Mouse (Mus musculus): ENCODE measurements around the gene Lst1. TPM values are rescaled to one million over a fixed set of nuclear protein-coding genes. Genes with fewer than 3 reads are reported as not detected.
A peak's percentile ranks its signal among the peaks of the same experiment; 100 is the strongest.
"Not testable (repeated sequence)": the region's sequence is repeated elsewhere in the genome, so short reads cannot be mapped to it uniquely, and the experiment has no call there.

Lst1 gene
- total RNA-seq, 1 experiment = 2.7 TPM

- DNase-seq (ENCODE audit: low read depth, low spot score) = peak; percentile 89
- H3K4me3 ChIP-seq (ENCODE audit: insufficient read depth in 1 of 2, low read depth in 1 of 2, low read length in 2 of 2, poor library complexity in 1 of 2, severe bottlenecking in 1 of 2) = peak within 1 kb of the TSS; percentile 74 to 76
- H3K36me3 ChIP-seq (ENCODE audit: control insufficient read depth, insufficient read depth, low read length, poor library complexity, severe bottlenecking) = peaks cover 5% of the 10 kb centered on the region; the same call in 1 of the 2 replicates
- TF ChIP-seq HCFC1 (IDR thresholded peaks at IDR 0.05; ENCODE audit: borderline replicate concordance, insufficient read depth, low read length) = peak; percentile 86
- TF ChIP-seq ZNF384 (IDR thresholded peaks at IDR 0.05; ENCODE audit: low read depth, low read length) = no peak
- H3K9me3 ChIP-seq (ENCODE audit: control insufficient read depth, insufficient read depth, low read depth, low read length) = no peaks in the 10 kb centered on the region
- H3K9ac ChIP-seq (ENCODE audit: insufficient read depth, low read depth, low read length, poor library complexity, severe bottlenecking) = peak within 1 kb of the TSS; percentile 83
- peaks cover 0 to 2% of the 10 kb centered on the region in 2 experiments; a peak in 1 of 4 replicates for H3K4me1 ChIP-seq (ENCODE audit: control insufficient read depth in 2 of 2, insufficient read depth in 2 of 2, low read length in 2 of 2, poor library complexity in 1 of 2)
- in situ Hi-C loops (cut with MboI; ENCODE audit: low sequenced_read_pairs in 2 of 2, unreplicated experiment in 2 of 2) = no loop called here
- H3K27ac ChIP-seq (ENCODE audit: insufficient read depth, low read depth, low read length, poor library complexity, severe bottlenecking) = peak within 1 kb of the TSS; percentile 26
Observed at GRCm38 (mm10) chr17:35235614-35236389, 47.6 kb upstream of the Lst1 start, which contains the start of gene Nfkbil1. Nfkbil1 (minus strand) TSS chr17:35235792.

- Histone ChIP-seq H3K36me3 (ENCODE audit: control insufficient read depth, insufficient read depth, low read length, poor library complexity, severe bottlenecking) (peaks cover 9% of the 10 kb centered on the region; the same call in 1 of the 2 replicates), H3K4me3 (ENCODE audit: insufficient read depth in 1 of 2, low read depth in 1 of 2, low read length in 2 of 2, poor library complexity in 1 of 2, severe bottlenecking in 1 of 2) (peak overlapping the region; percentile 74 to 76), H3K27ac (ENCODE audit: insufficient read depth, low read depth, low read length, poor library complexity, severe bottlenecking) (peak overlapping the region; percentile 14; the same call in 1 of the 2 replicates), H3K9me3 (ENCODE audit: control insufficient read depth, insufficient read depth, low read depth, low read length) (no peaks in the 10 kb centered on the region), H3K4me1 (ENCODE audit: control insufficient read depth in 2 of 2, insufficient read depth in 2 of 2, low read length in 2 of 2, poor library complexity in 1 of 2) (peaks cover 0 to 2% of the 10 kb centered on the region in 2 experiments; a peak in 1 of 4 replicates), H3K9ac (ENCODE audit: insufficient read depth, low read depth, low read length, poor library complexity, severe bottlenecking) (peak overlapping the region; percentile 83)
- no peak for DNase-seq (ENCODE audit: low read depth, low spot score)
- in situ Hi-C loops (cut with MboI; ENCODE audit: low sequenced_read_pairs in 2 of 2, unreplicated experiment in 2 of 2) = loop anchor here (5.0 kb wide), 1 partner anchor 68 kb away; no protein-coding TSS in a partner anchor
- TF ChIP-seq MAFK (IDR thresholded peaks at IDR 0.05; ENCODE audit: insufficient read depth, low read depth, low read length) (no peak), ZNF384 (IDR thresholded peaks at IDR 0.05; ENCODE audit: low read depth, low read length) (no peak)
Observed at GRCm38 (mm10) chr17:35234903-35235302, 46.7 kb upstream of the Lst1 start.

GRCm38 (mm10) chr17:35234090-35234489 is 45.9 kb upstream of the Lst1 start:
- in situ Hi-C loops (cut with MboI; ENCODE audit: low sequenced_read_pairs in 2 of 2, unreplicated experiment in 2 of 2) = loop anchor here (5.0 kb wide), 1 partner anchor 67 kb away; no protein-coding TSS in a partner anchor
- not testable (repeated sequence) for H3K27ac ChIP-seq (ENCODE audit: insufficient read depth, low read depth, low read length, poor library complexity, severe bottlenecking); H3K9me3 ChIP-seq (ENCODE audit: control insufficient read depth, insufficient read depth, low read depth, low read length); H3K4me3 ChIP-seq (ENCODE audit: insufficient read depth in 1 of 2, low read depth in 1 of 2, low read length in 2 of 2, poor library complexity in 1 of 2, severe bottlenecking in 1 of 2); H3K9ac ChIP-seq (ENCODE audit: insufficient read depth, low read depth, low read length, poor library complexity, severe bottlenecking); H3K4me1 ChIP-seq (ENCODE audit: control insufficient read depth in 2 of 2, insufficient read depth in 2 of 2, low read length in 2 of 2, poor library complexity in 1 of 2); DNase-seq (ENCODE audit: low read depth, low spot score)
- peaks cover 16% of the 10 kb centered on the region for H3K36me3 ChIP-seq (ENCODE audit: control insufficient read depth, insufficient read depth, low read length, poor library complexity, severe bottlenecking)

GRCm38 (mm10) chr17:35233114-35233980 is 45.1 kb upstream of the Lst1 start, which contains the start of gene Atp6v1g2:
Atp6v1g2 (plus strand) TSS chr17:35233660.
- Histone ChIP-seq H3K36me3 (ENCODE audit: control insufficient read depth, insufficient read depth, low read length, poor library complexity, severe bottlenecking) (peaks cover 19% of the 10 kb centered on the region), H3K9ac (ENCODE audit: insufficient read depth, low read depth, low read length, poor library complexity, severe bottlenecking) (peak within 1 kb of the TSS; percentile 35; the same call in 1 of the 2 replicates)
- no peak for DNase-seq (ENCODE audit: low read depth, low spot score)

More at GRCm38 (mm10) chr17:35233114-35233980, 45.1 kb upstream of the Lst1 start, which contains the start of gene Atp6v1g2:
- Histone ChIP-seq H3K9me3 (ENCODE audit: control insufficient read depth, insufficient read depth, low read depth, low read length) (no peaks in the 10 kb centered on the region), H3K4me3 (ENCODE audit: insufficient read depth in 1 of 2, low read depth in 1 of 2, low read length in 2 of 2, poor library complexity in 1 of 2, severe bottlenecking in 1 of 2) (peak within 1 kb of the TSS; percentile 74 to 76; a peak in 2 of 4 replicates), H3K27ac (ENCODE audit: insufficient read depth, low read depth, low read length, poor library complexity, severe bottlenecking) (no peak within 1 kb of the TSS), H3K4me1 (ENCODE audit: control insufficient read depth in 2 of 2, insufficient read depth in 2 of 2, low read length in 2 of 2, poor library complexity in 1 of 2) (peaks cover 0 to 2% of the 10 kb centered on the region in 2 experiments; a peak in 1 of 4 replicates)
- in situ Hi-C loops (cut with MboI; ENCODE audit: low sequenced_read_pairs in 2 of 2, unreplicated experiment in 2 of 2) = loop anchor here (5.0 kb wide), 1 partner anchor 66 kb away; no protein-coding TSS in a partner anchor
- no peak for TF ChIP-seq HCFC1 (IDR thresholded peaks at IDR 0.05; ENCODE audit: borderline replicate concordance, insufficient read depth, low read length)
- TF ChIP-seq ZNF384 (IDR thresholded peaks at IDR 0.05; ENCODE audit: low read depth, low read length) = no peak
- TF ChIP-seq CHD2 (IDR thresholded peaks at IDR 0.05; ENCODE audit: low read depth, low read length) = no peak
- TF ChIP-seq ZC3H11A (IDR thresholded peaks at IDR 0.05; ENCODE audit: borderline replicate concordance, low read depth, low read length) = no peak
- TF ChIP-seq MAFK (IDR thresholded peaks at IDR 0.05; ENCODE audit: insufficient read depth, low read depth, low read length) = no peak
